Mouse (Mus musculus) heart, postnatal 4 days (tissue): ENCODE measurements around the gene Prdx2. TPM values are rescaled to one million over a fixed set of nuclear protein-coding genes. Genes with fewer than 3 reads are reported as not detected.

Source experiments
- DNase-seq: peaks from one replicate; pipeline ENCODE4 v3.0.0; 2021
- total RNA-seq, 2 experiments: library from RNA; stranded (reverse); gene quantifications; 2 replicates each; pipeline ENCODE4 v1.2.3; 2021

Gene Prdx2
- total RNA-seq = 100 to 1,000 TPM; 678 to 716 TPM

DNA sequence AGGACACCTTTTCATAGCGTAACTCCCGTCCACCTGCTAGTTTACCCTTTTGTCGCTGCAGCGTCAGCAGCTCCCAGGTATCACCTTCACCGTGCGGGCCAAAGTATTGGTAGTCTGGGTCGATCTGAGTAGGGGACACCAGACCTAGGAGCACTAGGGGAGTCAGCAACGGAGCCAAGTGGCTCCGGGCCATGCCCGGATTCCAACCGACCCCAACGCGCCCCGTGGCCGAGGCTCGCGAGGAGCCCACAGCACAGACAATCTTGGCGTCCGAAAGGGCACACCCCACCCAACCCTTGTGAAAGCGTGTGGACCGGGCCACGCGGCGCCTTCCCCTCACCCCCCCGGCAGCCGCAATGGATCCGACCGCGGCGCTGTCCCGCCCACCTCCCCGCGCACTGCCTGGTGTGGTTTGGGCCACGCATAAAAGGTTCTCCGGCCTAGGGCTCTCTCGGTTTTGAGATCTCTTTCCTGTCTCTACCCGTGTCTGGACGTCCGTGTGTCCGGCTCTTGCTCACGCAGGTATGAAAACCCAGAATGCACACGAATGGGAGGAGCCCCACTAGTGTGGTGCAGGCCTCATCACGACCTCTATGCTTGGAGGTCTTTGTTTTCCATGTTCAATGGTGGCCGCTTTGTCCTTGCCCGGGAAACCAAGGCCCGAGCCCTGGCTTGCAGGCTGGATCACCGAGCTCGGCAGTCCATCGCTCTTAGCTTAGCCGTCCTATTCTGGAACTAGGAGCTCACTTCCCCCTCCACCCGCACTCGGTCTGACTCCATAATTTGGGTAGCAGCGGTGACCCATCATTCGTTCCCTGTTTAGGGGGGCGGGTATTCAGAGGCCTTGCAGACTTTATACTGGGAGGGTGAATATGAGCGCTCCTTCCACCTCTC is at the start of gene Prdx2, which contains the start of the genes Gm49661 and Rnaseh2a:
TSS of gene Prdx2 (plus strand) at position 347 of the 894 bp plus-strand sequence.
TSS of gene Gm49661 (minus strand) at position 193 of the 894 bp plus-strand sequence.
TSS of gene Rnaseh2a (minus strand) at position 527 of the 894 bp plus-strand sequence.
- peak; percentile 80 for DNase-seq

DNA sequence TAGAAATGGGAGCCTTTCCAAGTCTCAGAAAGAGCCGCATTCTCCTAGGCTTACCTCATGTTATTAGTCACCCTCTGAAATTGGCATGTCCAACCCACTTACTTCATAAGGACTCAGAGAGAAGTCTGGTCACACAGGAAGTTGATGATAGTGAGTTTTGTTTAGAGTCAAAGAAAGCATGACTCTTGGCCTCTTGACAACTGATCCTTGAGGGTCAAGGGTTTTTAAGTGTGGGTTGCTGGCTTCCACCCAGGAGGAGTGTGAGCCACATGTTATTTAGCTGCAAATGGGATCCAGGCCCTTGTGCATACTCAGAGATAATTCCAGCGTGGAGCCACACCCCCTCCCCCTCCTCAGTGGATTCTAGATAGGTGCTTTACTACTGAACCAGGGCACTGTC is 47.8 kb upstream of the Prdx2 start:
- peak; percentile 55 for DNase-seq

DNA sequence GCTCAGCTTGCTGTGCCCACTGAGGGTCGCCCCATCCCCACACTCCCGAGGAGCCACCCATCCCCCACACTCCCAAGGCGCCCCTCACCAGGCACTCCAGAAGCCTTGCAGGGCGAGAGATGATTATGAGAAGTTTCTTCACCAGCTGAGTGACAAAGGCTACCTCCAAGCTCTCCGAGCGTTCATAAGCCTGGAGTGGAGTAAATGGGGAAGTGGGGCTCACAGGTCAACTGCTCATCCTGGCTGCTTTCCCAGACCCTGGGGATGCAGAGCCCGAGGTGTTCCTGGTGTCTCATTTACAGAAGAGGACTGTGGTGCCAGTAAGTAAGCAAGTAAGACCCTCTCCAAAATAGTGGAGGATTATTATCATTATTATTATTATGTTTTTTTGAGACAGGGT is 43.8 kb upstream of the Prdx2 start:
- DNase-seq = no peak

DNA sequence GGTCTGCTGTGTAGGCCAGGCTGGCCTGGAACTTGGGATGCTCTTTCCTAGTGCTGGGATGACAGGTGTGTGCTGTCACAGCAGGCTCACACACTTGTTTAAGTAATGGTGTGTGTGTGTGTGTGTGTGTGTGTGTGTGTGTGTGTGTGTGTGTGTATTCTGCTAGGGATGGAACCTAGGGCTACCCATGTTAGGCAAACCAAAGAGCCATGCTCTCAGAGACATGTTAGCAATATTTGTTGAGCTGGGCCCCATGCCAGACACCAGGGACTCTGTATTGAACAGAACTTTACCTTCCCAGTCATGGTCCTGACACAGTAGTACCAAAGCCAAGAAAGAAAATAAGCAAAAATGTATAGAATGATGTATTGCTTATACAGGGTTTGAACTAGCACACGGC is 41.9 kb upstream of the Prdx2 start:
- no peak for DNase-seq

DNA sequence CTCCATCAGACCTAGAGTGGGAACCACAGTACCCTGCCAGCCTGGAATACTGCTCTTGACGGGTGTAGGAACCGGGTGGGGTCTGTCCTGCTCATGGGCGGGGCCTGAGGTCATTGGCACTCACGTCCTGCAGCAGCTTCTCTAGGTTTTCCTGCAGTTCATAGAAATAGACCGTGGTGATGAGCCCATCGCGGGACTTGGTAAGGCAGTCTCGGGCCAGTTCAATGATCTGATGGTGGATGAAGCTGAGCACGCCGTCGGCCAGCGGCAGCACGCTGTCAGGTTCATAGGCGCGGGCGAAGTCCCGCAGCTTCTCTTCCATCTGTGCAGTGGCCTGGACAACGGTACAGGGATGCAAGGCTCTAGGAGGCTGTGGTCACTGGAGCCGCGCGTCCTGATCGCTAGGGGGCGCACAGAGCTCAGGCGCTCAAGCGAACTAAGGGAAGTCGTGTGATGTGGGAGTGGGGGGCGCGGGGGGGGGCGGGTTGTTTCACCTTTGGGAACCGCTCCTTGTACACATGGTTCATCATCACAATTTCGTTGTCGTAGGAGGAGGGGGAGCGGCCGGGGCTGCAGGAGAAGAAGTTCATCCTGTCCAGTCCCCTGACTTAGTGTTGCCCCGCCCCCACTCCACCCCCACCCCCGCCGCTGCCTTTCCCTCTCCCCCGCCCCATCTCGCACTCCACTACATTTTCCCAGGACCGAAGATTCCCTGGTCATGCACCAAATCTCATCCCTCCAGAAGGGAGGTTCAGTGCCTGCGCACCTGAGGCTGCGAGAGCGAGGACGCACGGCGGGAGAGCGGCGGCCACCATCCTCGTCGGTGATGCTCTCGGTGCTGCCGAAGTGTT is 40.7 kb upstream of the Prdx2 start:
- peak; percentile 78 for DNase-seq

DNA sequence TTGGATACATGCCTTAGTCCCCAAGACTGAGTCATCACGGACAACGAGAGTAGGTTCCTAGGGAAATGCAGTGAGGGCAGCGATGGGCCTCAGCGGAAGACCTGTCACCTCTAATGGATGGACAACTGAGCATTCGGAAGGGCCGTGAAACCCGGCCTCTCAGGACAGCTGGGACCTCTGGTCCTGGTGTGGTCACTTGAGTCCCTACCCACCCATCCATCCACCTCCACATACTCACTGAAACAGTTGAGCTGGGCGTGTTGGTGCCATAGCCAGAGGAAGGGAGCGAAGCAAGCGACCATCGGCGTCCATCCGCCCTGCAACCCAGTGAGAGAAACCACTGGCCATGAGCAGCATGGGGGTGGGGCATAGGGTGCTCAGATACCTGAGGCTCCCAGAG is 38.8 kb upstream of the Prdx2 start:
- no peak for DNase-seq

DNA sequence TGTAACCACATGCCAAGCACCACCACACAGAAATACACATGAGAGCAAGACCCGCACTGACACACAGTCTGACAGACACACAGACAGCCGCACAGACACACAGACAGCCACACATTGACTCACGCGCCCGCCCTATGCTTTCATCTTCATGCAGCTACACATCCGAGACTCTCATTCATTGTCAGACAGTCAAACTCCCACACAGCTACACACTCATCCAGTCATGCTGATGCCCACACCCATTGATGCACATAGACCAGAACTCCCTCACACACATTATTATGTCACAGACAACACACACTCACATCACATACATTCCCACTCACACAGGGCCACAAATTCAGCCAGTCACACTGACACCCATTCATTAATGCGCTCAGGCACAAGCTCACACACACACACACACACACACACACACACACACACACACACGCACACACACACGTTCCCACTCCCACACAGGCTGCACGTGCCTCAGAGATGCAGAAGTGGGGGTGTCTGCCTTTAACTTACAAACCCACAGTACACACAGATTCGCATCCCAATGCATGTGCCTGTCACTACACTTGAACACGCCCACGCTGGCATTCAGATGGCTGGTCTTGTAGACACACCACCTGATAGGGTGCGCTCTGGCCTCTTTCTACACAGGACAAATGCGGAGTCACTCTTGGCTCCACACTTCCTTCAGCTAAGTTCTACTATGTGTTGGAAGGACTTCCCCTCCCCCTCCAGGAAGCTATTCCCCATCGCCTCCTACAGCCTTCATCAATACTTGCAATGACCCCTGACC is 35.4 kb upstream of the Prdx2 start:
- DNase-seq = no peak

DNA sequence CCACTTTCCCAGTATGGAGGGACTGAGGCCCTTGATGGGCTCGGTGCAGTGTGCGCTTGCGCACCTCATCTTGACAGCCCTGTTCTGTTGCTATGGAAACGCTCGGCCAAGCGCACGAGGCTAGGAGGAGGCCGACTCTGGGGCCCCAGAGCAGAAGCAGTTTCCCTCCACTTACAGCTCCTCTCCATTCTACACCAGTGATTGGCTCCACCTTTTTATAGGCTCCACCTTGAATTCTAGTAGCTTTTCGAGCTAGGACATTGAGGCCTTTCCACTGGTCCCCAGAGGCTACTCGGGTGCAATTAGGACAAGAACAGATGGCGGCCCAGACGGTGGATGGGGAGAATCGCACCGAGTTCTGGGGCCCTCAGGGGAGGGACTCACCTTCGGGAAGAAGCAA is 34.5 kb upstream of the Prdx2 start:
- DNase-seq = no peak

DNA sequence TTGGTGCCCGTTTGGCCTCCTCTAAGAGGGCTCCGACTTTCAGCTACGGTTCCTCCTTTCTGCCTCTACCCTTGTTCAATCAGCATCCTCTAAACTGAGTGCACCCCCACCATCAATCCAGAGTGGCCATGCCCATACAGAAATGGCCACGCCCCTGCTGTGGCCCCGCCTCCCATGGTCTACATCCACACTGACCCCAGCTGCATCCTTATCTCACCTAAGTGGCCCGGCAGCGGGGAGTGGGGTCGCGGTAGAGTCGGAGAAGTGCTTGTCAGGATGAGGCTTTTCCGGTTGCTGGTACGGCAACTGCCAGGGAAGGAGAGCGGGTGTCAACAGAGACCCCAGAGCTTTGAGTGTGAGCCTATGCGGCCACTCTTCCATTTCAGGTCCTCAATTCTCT is 33.9 kb upstream of the Prdx2 start:
- DNase-seq = no peak

DNA sequence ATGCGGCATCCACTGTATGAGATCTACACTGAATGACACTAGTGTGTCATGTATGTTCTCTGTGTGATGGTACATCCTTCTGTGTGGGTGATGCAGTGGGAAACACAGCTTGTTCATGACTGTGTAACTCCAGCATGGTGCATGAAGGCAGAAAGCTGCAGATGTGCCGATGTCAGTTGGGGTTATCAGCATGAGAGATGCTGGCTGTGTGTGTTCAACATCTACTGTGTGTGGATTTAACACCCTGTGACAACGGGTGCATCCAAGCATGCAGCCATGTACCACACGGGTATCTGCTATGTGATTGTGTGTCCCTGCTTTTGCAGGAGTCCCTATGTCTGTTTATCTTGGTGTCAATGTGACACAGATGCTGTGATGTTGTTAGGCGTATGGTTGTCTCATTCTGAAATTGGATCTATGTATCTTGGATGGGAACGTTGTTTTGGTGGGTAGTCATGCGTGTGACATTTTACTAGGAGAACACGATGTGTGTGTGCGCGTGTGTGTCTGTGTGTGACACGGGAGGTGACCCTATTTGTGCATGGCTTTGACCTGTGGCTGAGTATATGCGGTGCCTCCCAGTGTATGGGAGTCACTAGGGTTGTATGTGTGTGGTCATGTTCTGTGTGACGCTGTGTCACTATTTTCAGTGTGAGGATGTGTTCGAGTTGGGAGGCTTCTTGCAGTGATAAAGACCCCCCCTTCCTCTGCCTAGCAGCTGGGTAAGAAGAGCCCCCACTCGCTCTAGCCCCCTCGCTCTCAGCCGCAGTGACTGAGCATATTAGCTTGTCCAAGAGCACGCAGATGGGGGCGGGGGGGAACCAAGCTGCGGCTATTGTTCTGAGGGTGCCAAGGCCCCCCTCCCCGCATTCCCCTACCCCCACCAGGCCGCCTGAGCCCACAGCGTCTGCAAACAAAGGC is 33.1 kb upstream of the Prdx2 start:
- no peak for DNase-seq

DNA sequence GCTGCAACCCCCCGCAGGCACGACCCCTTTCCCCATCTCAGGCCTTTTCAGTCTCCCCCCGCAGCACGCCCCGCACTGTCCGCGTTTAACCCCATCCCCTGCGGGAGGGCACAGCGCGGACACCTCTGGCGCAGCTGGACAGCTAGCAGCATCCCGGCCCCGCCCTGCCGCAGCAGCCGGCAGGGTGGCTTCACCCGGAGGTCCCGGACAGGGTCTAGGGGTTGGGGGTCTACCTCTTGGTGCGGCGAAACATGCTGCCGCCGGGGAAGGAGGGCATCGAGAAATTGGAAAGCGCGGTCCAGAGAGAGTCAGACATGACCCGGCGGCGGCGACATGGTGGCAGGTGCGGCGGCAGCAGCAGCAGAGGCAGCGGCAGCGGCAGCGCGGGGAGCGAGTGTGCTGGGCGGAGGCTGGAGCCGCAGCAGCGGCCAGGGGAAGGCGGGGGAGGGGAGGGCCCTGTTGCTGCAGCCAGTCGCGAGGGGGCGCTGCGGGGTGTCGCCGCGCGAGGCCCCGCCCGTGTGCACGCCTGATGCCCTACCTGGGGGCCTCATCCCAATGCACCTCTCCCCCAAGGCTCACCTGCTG is 32.3 kb upstream of the Prdx2 start, which contains the start of gene Mast1:
TSS of gene Mast1 (minus strand) at position 398 of the 585 bp plus-strand sequence.
- peak; percentile 71 for DNase-seq

DNA sequence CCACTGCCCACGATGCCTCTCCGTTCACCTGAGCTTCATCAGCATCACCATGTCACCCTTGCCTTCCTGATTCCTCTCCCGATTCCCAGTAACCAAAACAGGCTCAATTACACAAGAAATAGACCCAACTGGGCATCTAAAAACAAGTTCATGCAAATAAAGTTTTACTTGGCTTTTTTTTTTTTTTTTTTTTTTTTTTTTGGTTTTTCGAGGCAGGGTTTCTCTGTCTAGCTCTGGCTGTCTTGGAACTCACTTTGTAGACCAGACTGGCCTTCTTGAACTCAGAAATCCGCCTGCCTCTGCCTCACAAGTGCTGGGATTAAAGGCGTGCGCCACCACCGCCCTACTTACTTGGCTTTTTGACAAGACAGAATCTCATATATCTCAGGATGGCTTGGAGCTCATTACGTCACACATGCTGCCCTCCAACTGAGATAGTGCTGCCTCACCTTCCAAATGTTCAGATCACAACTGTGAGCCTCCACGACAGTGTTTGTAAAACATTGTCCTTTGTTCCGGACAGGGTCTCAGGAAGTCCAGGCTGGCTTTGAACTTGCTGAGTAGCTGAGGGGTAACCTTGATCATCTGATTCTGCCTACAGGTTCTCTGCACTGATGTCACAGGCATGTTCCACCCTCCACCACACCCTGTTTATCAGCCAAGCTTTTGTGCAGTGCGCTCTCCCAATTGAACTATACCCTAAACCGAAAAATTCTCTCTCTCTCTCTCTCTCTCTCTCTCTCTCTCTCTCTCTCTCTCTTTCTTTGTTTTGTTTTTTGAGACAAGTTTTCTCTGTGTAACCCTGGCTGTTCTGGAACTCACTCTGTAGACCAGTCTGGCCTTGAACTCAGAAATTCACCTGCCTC is 31.5 kb upstream of the Prdx2 start:
- DNase-seq = no peak

DNA sequence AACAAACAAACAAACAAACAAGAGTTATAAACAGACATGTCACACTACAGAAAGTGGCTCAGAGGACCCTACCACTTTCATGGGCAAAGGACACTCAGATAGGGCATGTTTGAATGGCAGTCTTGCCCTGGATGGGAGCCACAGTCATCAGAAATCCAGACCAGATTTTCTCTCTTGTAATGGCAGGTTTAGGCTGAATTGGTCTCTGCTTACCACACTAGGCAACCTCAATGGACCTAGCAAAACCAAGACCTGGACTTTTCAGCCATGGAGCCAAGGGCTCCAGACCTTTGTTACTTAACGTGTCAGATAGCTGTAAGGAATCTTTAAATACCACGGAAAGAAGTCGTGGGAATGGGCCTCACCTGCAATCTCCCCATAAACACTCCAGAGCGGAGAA is 25.7 kb upstream of the Prdx2 start:
- no peak for DNase-seq

DNA sequence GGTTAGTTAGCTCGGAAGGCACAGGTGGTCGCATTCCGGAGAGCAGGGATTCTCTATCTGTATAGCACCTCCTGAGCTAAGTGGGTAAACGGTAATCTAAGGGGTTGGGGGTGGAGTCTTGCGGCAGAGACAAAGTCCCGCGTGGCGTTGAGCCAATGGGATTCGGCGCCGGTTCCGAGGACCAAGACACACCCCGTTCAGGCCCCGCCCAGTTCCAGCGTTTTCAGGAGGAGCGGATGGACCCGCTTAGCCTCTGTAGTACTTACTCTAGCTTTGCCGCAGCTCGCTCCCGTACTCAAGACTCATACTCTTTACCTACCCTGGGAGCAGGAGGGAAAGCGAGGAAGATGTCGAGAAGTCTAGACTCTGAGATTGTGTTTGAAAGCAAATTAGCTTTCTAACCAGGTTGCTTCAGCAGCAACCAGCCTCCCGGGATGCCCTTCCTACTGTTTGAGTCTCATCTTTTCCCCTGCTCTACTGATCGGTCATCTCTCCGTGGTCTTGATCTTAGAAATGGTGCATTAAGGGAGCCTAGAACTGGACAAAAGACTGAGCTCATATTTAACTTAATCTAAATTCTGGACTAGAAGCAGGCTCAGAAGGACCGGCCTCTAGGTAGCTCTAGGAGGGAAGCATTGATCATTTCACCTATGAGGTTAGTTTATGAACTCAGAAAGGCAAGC is 24.8 kb upstream of the Prdx2 start:
- peak; percentile 36 for DNase-seq

DNA sequence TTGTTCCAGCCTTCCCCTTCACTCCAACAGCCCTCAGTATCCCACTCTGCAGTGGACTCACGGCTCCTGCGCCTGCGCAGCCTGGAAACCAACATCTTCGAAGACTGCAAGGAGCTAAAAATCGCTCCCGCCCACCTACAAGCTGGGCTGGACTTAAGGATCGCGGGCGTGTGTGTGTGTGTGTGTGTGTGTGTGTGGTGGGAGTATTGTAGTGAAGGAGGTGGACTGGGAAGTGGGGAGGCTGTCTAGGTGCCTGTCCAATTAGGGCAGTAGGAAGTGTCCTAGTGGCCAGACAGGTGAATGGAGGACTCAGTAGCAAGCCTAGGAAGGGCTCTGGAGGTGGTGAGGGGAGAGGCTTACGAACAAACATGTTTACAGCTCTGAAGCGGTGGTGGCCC is 24.2 kb upstream of the Prdx2 start:
- DNase-seq = no peak

DNA sequence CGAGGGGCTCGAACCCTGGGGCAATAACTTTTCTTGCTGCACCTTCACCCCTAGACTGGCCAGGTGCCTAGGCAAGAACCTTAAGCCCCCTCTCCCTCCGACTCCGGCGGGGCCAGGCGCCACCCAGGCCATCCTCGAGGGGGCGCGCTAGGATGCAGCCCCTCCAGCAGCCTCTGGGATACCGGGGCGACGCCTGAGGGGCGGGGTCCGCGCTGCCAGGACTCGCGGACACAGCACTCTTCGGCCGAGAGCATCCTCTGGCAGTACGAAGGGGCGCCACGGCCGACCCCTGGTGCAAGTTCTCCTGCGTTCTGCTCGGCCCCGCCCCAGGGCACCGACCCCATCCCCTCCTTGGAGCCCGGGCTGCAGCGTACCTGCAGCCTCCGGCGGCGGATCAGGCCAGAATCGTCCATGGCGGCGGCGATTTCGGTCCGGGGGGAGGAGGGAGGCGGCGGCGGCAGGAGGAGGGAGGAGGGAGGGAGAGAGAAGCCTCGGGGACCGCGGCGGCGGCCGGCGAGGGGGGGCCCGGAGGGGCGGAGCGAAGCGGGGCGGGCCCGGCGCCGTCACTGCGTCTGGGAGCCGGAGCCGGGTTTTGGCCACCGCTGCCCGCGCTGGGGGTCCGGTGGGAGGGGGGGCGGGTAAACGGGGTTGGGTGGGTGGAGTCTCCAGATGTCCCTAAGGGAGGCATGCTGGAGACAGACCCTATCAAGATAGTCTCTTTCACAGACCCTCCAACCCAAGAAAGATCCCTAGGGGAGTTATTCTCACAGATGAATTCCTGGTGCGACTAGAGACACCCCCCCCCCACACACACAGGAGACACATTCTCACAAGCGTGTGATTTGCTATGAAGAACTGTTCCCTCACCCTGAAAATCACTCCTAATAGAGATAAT is 23.5 kb upstream of the Prdx2 start:
- DNase-seq = peak; percentile 19

DNA sequence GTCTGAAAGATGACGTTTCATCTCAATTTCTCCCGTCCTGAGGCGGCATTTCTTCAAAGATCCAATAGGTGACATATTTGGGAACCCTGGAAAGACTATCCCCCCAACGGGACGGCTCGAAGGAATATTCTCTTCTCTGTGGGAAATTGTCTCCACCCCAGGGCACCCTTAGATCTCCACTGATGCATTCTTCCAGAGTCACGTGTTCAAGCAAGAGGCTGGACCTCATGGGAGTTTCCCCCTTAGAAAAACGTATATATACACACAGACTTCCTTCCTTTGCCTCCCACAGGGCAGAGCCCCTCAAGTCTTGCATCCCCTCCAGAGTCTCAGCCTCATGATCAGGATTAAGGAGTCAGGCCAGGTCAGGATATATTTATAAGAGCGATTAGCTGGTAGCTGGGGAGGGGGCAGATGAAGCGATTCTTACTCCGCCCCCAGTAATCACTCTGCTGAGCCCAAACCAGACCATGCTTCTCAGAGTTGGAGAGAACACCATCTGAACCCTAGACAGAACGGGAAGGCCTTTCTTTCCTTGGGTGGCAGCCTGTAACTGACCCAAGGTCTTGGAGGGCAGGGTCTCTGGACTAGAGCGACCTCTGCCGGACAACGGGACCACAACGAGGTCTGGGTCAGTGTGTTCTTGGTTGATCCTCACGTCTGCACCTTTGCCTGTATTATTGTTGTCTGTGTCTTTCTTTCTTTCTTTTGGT is 22.7 kb upstream of the Prdx2 start, which contains the start of gene Rtbdn:
TSS of gene Rtbdn (plus strand) at position 464 of the 713 bp plus-strand sequence.
- no peak for DNase-seq

DNA sequence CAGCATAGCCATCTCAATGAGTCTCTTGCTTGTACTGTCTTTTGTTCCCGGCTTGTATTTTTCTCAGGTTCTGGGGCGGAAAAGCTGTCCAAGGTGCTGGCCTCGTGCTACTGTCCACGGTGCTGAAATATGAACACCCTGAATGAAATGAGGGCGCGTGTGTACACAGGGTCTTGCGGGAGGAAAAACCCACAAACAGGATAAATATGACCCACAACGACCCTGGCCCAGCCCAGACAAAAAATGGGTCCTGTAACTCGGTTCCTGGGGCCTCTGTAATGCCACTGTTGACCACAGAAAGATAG is 22.2 kb upstream of the Prdx2 start:
- DNase-seq = peak; percentile 66
